Mouse (Mus musculus) forebrain, embryonic 13.5 days (tissue): ENCODE data around the gene Ripply2. TPM values are rescaled to one million over a fixed set of nuclear protein-coding genes. Genes with fewer than 3 reads are reported as not detected.
"Not testable (repeated sequence)": the region's sequence is repeated elsewhere in the genome, so short reads cannot be mapped to it uniquely, and the experiment has no call there.

Experiments used
- ATAC-seq: fragments of 200-750 bp; cut with Nextera tagmentation; 2 replicates; pipeline ENCODE4 v1.8.0; 2017
- H3K27ac ChIP-seq: fragments of 300-500 bp; sonication (generic); 2 replicates; pipeline ENCODE4 v1.5.1; 2015; ENCODE audit warnings: inconsistent platforms, mild to moderate bottlenecking, moderate library complexity
- H3K27me3 ChIP-seq: fragments of 300-500 bp; sonication (generic); 2 replicates; pipeline ENCODE4 v1.6.1; 2015; ENCODE audit warnings: mild to moderate bottlenecking, inconsistent platforms
- H3K36me3 ChIP-seq: fragments of 300-500 bp; sonication (generic); 2 replicates; pipeline ENCODE4 v1.6.1; 2015; ENCODE audit warnings: mild to moderate bottlenecking, inconsistent platforms; ENCODE audit not compliant: poor library complexity, severe bottlenecking
- H3K4me1 ChIP-seq: fragments of 300-500 bp; sonication (generic); 2 replicates; pipeline ENCODE4 v1.6.1; 2015; ENCODE audit warnings: inconsistent platforms
- H3K4me2 ChIP-seq: fragments of 300-500 bp; sonication (generic); 2 replicates; pipeline ENCODE4 v1.6.1; 2015; ENCODE audit warnings: inconsistent platforms, mild to moderate bottlenecking, moderate library complexity
- H3K4me3 ChIP-seq: fragments of 300-500 bp; sonication (generic); 2 replicates; pipeline ENCODE4 v1.5.1; 2015; ENCODE audit warnings: mild to moderate bottlenecking, inconsistent platforms
- H3K9ac ChIP-seq: fragments of 300-500 bp; sonication (generic); 2 replicates; pipeline ENCODE4 v1.6.1; 2015; ENCODE audit warnings: mild to moderate bottlenecking, inconsistent platforms
- H3K9me3 ChIP-seq: fragments of 300-500 bp; sonication (generic); replicated peaks from 2 replicates; pipeline ENCODE4 v1.6.1; 2016; ENCODE audit warnings: inconsistent platforms
- WGBS: fragments of 180-500 bp; shearing (Covaris S2); methylation state at CpG from one replicate; pipeline ENCODE4 v1.1.7; 2015; 5-methylcytosine and 5-hydroxymethylcytosine counted together
- polyA plus RNA-seq: library from polyadenylated mRNA; unstranded; fragments of >200 nt; fragmentation: Nextera tagmentation; extraction: Ambion mirVana; gene quantifications from 2 replicates; pipeline ENCODE4 v1.2.1, GENCODE M21; 2015

Ripply2 gene
- polyA plus RNA-seq = 3.3 and 4.4 TPM in 2 replicates

DNA sequence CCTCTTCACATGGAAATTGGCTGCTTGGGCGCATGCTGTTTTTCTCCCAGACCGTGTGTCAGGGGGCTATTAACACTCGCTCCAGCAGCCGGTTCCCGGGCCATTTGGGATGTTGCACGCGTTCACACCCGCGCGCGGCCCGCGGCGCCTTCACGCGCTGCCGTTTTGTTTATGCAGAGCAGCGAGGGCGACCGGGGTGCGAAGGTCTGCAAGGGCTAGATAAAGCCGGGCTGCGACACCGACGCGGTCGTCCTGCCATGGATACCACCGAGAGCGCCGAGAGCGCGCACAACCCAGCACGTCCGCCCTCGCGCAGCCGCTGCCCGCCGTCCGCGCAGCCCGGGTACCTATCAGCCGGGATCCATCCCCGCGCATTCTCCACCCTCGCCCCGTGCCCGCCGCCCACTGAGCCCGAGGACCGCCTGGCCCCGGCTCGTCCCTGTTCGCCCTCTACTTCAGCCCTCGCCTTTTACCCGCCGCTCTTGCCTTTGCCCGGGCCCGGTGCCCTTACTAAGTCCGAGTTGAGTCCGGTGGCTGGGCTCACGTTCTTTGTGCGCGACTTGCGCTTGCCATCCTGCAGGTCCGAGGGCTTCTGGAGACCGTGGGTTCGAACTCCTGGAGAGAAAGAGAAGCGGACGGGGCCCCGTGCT, at the start of gene Ripply2:
Gene Ripply2 (plus strand): TSS at position 250 of the 650 bp plus-strand sequence.
- H3K27ac ChIP-seq = no peak within 1 kb of the TSS; the same call in 1 of the 2 replicates
- H3K4me2 ChIP-seq = peak within 1 kb of the TSS; percentile 90

DNA sequence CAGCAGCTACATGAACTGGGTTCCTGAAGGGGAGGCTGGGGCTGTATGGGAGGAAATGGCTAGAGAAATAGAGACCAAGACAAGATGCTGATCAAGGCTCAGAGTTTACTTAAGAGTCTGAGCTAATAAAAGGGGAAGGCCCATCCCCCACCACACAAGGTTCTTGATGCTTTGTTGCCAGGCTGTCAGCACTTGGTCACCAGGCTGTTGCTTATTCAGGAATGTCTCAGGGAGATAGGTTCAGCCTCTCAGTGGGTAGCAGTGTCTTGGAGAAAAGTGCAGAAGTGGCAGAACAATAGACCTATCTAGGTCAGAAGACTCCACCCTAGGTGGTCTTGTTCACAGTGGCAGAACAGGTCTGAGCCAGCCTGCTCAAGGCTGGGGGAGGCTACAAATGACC, 42.9 kb upstream of the Ripply2 start:
- H3K4me3 ChIP-seq, H3K4me1 ChIP-seq, H3K27ac ChIP-seq, H3K27me3 ChIP-seq, H3K4me2 ChIP-seq, ATAC-seq, H3K36me3 ChIP-seq, H3K9ac ChIP-seq, H3K9me3 ChIP-seq: not testable (repeated sequence)

More for the DNA sequence above, at the start of gene Ripply2:
- H3K4me3 ChIP-seq = peak within 1 kb of the TSS; percentile 57
- no peaks in the 10 kb centered on the region for H3K36me3 ChIP-seq
- ATAC-seq = peak; percentile 84
- no peaks in the 10 kb centered on the region for H3K9me3 ChIP-seq
- under 1% methylated on average over 71 of the region's 71 CpGs for WGBS
- peak within 1 kb of the TSS; percentile 73 for H3K9ac ChIP-seq
- H3K4me1 ChIP-seq = peaks cover 13% of the 10 kb centered on the region
- peaks cover 31% of the 10 kb centered on the region for H3K27me3 ChIP-seq

DNA sequence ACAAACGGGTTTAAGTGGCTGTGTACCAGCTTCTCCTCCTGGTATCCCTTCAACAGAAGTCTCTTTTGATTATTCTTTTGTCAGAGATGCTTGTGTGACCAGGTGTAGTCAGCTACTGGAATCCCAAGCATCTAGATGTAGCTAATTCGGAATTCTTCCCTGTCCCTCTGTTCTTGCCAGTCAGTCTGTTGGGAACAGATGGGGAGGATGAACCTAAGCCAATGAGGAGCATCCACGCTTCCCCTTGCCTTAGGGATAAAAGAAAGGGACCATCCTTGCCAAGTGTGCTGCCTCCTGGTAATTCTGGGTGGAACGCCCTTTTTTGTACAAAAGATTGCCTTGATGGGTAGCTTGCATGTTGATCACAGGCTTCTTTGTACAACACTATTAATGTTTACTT, 41.8 kb upstream of the Ripply2 start:
- Histone ChIP-seq H3K36me3 (no peaks in the 10 kb centered on the region), H3K4me2 (no peak overlapping the region), H3K27me3 (no peaks in the 10 kb centered on the region), H3K27ac (no peak overlapping the region), H3K9me3 (no peaks in the 10 kb centered on the region; the same call in 1 of the 2 replicates), H3K4me3 (no peak overlapping the region), H3K9ac (no peak overlapping the region), H3K4me1 (no peaks in the 10 kb centered on the region)
- 63% methylated on average over 4 of the region's 4 CpGs for WGBS
- ATAC-seq = peak; percentile 83; the same call in 1 of the 2 replicates

DNA sequence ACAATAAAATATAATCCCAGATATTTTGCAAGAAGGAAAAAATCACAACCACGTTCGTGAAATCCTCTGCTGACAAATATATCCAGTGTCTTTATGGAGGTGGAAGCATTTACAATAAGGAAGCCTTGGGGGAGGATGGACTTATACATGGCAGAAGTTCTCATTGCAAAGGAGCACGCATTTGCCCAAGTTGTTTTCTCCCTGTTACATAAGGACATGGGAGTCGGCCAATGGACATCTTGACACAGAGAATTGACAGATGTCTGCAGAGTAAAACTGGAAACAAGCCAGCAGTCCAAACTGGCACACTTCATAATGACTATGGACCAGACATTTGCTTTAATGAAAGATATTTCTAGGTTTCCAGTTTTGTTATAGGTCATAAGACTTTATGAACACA, 38.4 kb upstream of the Ripply2 start:
- Histone ChIP-seq H3K4me2 (no peak overlapping the region), H3K36me3 (no peaks in the 10 kb centered on the region), H3K9me3 (no peaks in the 10 kb centered on the region; the same call in 1 of the 2 replicates), H3K4me1 (0 out of 2 replicates have a peak, but pooled peaks cover 5% of the 10 kb centered on the region), H3K27me3 (no peaks in the 10 kb centered on the region), H3K27ac (no peak overlapping the region), H3K9ac (no peak overlapping the region), H3K4me3 (no peak overlapping the region)
- WGBS = 89% methylated on average over 4 of the region's 4 CpGs
- no peak for ATAC-seq

DNA sequence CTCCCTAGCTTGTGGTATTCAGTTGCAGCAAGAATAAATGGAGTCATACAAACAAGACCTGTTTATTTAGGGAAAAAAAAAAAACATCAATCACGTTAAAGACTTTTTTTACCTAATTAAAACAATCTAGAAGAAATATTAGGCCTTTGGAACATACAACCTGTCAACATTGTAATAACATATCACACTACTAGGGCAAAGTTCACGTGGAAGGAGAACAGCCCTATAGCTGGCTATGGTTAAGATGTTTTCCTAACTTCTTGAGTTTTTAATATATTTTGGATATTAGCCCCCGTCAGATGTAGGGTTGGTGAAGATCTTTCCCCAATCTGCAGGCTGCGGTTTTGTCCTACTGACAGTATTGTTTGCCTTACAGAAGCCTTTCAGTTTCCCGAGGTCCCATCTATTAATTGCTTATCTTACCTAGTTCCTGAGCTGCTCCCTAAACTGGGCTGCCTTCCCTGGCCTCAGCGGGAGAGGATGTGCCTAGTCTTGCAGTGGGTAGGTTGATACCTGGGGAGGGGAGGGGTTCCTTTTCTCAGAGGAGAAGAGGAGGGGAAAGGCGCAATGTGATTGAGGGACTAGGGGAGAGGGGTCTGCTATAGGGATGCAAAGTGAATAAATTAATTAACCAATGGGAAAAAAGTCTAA, 37.0 kb upstream of the Ripply2 start:
- Histone ChIP-seq H3K27ac (no peak overlapping the region), H3K9me3 (no peaks in the 10 kb centered on the region), H3K4me3 (no peak overlapping the region), H3K36me3 (no peaks in the 10 kb centered on the region), H3K27me3 (no peaks in the 10 kb centered on the region), H3K4me1 (0 out of 2 replicates have a peak, but pooled peaks cover 5% of the 10 kb centered on the region), H3K4me2 (no peak overlapping the region), H3K9ac (no peak overlapping the region)
- 77% methylated on average over 7 of the region's 7 CpGs for WGBS
- no peak for ATAC-seq

DNA sequence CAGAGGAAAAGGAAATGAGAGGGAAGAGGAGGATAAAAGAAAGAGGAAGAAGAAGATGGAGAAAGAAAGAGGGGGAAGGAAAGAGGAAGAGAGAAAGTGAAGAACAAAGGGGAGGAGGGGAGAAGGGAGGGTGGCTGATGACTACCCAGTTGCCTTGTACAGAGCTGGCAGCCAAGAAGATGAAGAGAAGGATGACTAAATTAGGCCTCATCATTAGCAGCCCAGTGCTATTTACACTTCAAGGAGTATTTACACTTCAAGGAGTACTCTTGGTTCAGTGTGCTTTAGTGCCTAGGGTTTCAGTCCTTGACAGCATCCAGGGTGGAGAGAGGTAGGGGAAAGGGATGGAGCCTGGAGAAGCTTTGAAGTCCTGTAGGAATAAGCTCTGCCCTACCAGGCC, 35.3 kb upstream of the Ripply2 start:
- ATAC-seq = 0 out of 2 replicates have a peak, but pooled peaks have one; percentile 14
- no peak overlapping the region for H3K4me2 ChIP-seq

GRCm38 (mm10) chr9:86980942-86981341, 34.4 kb upstream of the Ripply2 start:
- 0 out of 2 replicates have a peak, but pooled peaks have one; percentile 19 for ATAC-seq

More for the DNA sequence above, 35.3 kb upstream of the Ripply2 start:
- H3K9me3 ChIP-seq = no peaks in the 10 kb centered on the region
- no peaks in the 10 kb centered on the region for H3K27me3 ChIP-seq
- H3K9ac ChIP-seq = no peak overlapping the region
- H3K4me3 ChIP-seq = no peak overlapping the region
- no peak overlapping the region for H3K27ac ChIP-seq
- H3K4me1 ChIP-seq = 0 out of 2 replicates have a peak, but pooled peaks cover 5% of the 10 kb centered on the region
- H3K36me3 ChIP-seq = no peaks in the 10 kb centered on the region

DNA sequence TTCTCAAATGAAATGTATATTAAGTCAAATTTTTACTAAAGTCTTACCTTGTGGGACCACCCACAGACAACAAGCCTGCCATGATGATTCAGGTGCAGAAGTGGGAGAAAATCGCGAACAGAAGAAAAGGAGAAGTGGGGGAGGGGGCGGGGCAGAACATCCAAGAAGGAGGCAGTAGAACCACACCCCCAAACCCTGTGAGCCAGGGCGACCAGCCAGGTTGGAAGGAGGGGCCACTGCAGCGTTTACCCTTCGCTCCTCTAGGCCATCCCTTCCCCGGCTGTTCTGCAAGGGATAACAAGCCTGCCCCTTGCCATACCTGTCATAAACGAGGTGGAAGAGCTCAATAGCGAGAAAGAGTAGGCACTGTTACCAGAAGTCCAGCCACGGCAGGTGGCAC, 33.8 kb upstream of the Ripply2 start:
- Histone ChIP-seq H3K9me3 (no peaks in the 10 kb centered on the region), H3K4me2 (no peak overlapping the region), H3K4me1 (0 out of 2 replicates have a peak, but pooled peaks cover 5% of the 10 kb centered on the region), H3K27me3 (no peaks in the 10 kb centered on the region), H3K36me3 (no peaks in the 10 kb centered on the region), H3K4me3 (no peak overlapping the region), H3K27ac (no peak overlapping the region), H3K9ac (no peak overlapping the region)
- peak; percentile 56; the same call in 1 of the 2 replicates for ATAC-seq
- WGBS = 16% methylated on average over 10 of the region's 10 CpGs

More at GRCm38 (mm10) chr9:86980942-86981341, 34.4 kb upstream of the Ripply2 start:
- WGBS = 58% methylated on average over 2 of the region's 2 CpGs
- Histone ChIP-seq H3K4me2 (no peak overlapping the region), H3K9me3 (no peaks in the 10 kb centered on the region), H3K27ac (no peak overlapping the region), H3K36me3 (no peaks in the 10 kb centered on the region), H3K27me3 (no peaks in the 10 kb centered on the region), H3K4me1 (0 out of 2 replicates have a peak, but pooled peaks cover 5% of the 10 kb centered on the region), H3K4me3 (no peak overlapping the region), H3K9ac (no peak overlapping the region)

DNA sequence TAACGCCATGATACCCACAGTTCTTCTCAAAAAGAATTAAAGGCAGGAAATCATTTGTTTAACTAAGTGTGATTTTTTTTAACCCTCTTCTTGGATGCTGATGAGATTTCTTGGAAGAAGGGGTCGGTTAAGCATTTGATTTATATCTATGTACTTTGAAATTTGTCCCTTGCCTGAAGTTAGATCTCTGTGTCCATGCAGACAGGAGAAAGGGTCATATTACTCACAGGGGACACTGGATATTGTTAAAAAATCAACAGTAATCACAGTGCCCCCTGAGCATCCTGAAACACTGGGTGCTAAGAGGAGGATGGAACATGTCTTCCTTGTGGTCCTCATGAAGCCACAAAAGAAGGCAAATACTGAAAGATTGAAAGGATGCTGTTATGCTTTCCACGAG, 30.8 kb upstream of the Ripply2 start:
- H3K27ac ChIP-seq = no peak overlapping the region
- WGBS = 88% methylated on average over 3 of the region's 3 CpGs
- H3K4me3 ChIP-seq = no peak overlapping the region
- no peak overlapping the region for H3K4me2 ChIP-seq
- ATAC-seq = no peak
- H3K4me1 ChIP-seq = 0 out of 2 replicates have a peak, but pooled peaks cover 5% of the 10 kb centered on the region
- no peak overlapping the region for H3K9ac ChIP-seq
- H3K36me3 ChIP-seq = no peaks in the 10 kb centered on the region
- H3K9me3 ChIP-seq = no peaks in the 10 kb centered on the region
- no peaks in the 10 kb centered on the region for H3K27me3 ChIP-seq

DNA sequence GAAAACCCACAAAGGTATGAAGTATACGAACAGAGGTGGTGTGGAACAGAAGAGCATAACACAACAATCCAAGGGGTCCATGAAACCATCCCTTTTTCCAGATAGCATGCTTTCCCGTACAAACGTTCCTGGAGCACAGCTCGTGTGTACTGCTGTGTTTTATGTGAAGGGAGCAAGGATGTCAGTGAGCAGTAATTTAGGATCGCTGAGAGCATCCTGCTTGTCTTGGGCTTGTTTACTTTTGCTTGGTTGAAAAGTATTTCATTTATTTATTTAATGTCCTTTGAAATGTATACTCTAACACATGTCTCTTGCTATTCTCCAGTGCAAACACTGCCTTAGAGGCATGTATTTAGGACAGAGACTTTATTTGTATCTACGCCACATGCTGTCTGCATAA, 30.2 kb upstream of the Ripply2 start:
- no peak overlapping the region for H3K27ac ChIP-seq
- no peak overlapping the region for H3K4me2 ChIP-seq
- ATAC-seq = no peak
- 82% methylated on average over 6 of the region's 6 CpGs for WGBS
- no peaks in the 10 kb centered on the region for H3K9me3 ChIP-seq
- no peaks in the 10 kb centered on the region for H3K36me3 ChIP-seq
- no peak overlapping the region for H3K4me3 ChIP-seq
- 0 out of 2 replicates have a peak, but pooled peaks cover 5% of the 10 kb centered on the region for H3K4me1 ChIP-seq
- no peak overlapping the region for H3K9ac ChIP-seq
- H3K27me3 ChIP-seq = no peaks in the 10 kb centered on the region

DNA sequence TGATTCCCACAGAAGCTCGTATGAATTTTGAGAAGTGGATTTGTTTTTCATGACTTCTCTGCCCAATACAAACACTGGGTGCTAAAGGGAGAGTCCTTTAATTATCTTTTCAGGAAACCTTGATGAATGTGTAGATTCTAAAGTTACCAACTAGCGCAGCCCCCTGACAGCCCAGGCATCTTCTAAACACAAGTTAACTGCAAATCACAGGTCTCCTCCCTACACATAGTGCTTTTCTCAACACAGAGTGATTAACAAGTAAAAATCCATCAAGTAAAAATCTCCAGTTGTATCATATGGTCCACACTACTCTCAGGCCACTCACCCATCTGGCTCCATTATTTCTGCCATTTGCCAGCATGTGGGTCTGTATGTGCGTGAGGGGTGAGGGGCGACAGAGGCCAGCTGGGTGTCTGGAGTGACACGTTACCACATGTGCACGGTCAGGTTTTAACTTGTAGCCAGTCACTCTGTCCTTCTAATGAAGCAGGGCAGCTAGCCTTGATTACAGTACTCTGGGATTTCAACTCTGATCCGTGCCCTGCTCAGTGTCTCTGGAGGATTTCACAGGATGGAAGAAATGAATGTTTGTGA, 28.5 kb upstream of the Ripply2 start:
- no peak for ATAC-seq
- Histone ChIP-seq H3K9me3 (no peaks in the 10 kb centered on the region), H3K27me3 (no peaks in the 10 kb centered on the region), H3K4me1 (no peaks in the 10 kb centered on the region), H3K4me2 (no peak overlapping the region), H3K36me3 (no peaks in the 10 kb centered on the region), H3K4me3 (no peak overlapping the region), H3K9ac (no peak overlapping the region), H3K27ac (no peak overlapping the region)
- WGBS = 70% methylated on average over 7 of the region's 7 CpGs

- Histone ChIP-seq H3K27ac (no peak overlapping the region), H3K4me1 (no peaks in the 10 kb centered on the region), H3K4me3 (no peak overlapping the region), H3K9me3 (no peaks in the 10 kb centered on the region), H3K9ac (no peak overlapping the region), H3K27me3 (no peaks in the 10 kb centered on the region), H3K36me3 (no peaks in the 10 kb centered on the region), H3K4me2 (no peak overlapping the region)
- ATAC-seq = no peak
Observed at GRCm38 (mm10) chr9:86989822-86990221, 25.5 kb upstream of the Ripply2 start.
